Mouse (Mus musculus) large intestine, adult 2 months (tissue): ENCODE measurements around the gene Abcb10. TPM values are rescaled to one million over a fixed set of nuclear protein-coding genes. Genes with fewer than 3 reads are reported as not detected.
A peak's percentile ranks its signal among the peaks of the same experiment; 100 is the strongest.
"Not testable (repeated sequence)": the region's sequence is repeated elsewhere in the genome, so short reads cannot be mapped to it uniquely, and the experiment has no call there.

Experiments used
- DNase-seq: peaks from one replicate; pipeline ENCODE4 v3.0.0-alpha.2; 2012; ENCODE audit warnings: low read depth, low spot score
- WGBS: fragments of 180-500 bp; shearing (Covaris S2); methylation state at CpG from one replicate; pipeline ENCODE4 v1.1.7; 2018; 5-methylcytosine and 5-hydroxymethylcytosine counted together
- polyA plus RNA-seq: library from polyadenylated mRNA; depleted of rRNA; stranded (reverse); fragments of >200 nt; gene quantifications from 2 replicates; pipeline ENCODE4 v1.2.3, GENCODE M21; 2012

Gene Abcb10
- polyA plus RNA-seq, 1 experiment = 12.7 TPM

DNA sequence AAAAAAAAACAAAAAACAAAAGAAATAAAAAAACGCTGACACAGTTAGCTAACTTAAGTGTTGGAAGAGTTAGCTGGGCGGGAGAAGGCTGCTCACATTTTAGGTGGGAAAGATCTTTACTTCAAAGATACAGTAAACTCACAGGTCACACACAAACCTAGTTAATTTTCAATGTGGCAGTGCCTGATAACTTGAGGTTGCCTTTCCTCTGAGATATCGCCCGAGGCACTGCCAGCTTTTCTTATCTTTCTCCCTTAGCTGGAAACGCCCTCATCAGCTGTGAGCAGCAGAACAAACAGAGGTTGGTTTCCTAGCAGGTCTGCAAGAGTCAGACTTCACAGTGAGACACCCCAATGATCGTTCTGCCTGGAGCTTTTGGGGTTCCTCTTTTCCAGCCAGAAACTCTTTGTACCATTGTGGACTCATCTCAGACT, 5.7 kb upstream of the Abcb10 start:
- DNase-seq = peak; percentile 44
- 29% methylated on average over 6 of the region's 6 CpGs for WGBS

- WGBS = under 1% methylated on average over 48 of the region's 48 CpGs
- DNase-seq = no peak
Measured at GRCm38 (mm10) chr8:123982291-123982793, 580 bp downstream of the Abcb10 start.

DNA sequence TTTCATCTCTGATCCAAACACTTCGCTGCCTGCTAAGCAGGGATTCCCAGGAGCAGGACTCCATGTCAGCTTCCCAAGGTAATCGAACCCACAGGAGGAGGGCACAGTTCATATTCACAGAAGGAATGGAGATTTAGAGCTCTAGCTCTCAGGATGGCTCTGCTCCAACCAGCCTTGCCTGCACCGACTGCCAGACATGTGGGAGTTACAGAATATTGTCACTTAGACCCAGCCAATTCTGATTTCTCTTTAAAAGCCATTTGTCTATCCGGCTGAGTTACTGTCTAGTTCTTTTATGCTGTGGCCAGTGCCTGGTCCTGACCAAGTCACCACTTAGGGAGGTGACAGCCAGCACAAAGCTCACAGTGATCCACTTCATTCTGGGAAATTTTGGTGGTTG, 1.2 kb downstream of the Abcb10 start:
- WGBS = 42% methylated on average over 4 of the region's 4 CpGs
- DNase-seq = no peak

DNA sequence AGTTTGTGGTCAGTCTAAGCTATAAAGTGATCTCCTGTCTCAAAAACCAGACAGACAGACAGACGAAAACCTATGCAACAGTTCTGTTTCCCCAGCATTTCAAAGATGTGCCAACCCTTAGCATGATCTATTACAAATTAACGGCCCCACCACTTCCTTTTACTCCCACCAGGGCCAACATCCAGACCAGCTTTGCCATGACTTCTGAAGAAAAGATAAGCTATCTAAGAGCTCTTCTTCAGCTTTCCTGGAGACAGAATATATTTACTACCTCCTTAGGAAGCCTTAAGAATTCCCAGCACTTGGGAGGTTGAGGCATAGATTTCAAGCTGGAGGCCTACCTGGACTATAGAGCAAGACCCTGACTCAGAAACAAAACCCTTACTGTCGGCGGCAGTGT, 2.7 kb downstream of the Abcb10 start:
- WGBS = 79% methylated on average over 4 of the region's 4 CpGs
- DNase-seq = no peak

DNA sequence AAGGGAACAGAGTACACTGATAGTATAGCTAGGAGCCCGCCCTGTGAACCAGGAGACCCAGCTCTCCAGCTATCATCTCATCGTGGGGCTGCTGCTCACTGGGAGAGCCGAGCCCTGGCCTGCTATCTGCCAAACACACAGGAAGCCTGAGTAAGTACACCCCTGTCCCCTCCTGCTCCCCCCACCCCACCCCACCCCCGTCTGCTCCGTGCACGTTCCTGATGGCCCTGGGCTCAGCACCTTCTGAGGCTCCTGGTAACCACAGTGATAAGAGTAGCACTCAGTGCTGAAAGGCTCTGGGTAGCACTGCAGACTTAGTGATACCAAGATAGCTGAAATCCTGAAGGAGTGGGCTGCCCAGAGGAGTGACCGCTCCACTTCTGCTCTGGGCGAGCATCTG, 4.0 kb downstream of the Abcb10 start:
- 73% methylated on average over 8 of the region's 8 CpGs for WGBS

GRCm38 (mm10) chr8:123978166-123978838, 4.6 kb downstream of the Abcb10 start:
- DNase-seq = no peak
- 66% methylated on average over 14 of the region's 14 CpGs for WGBS

More for the DNA sequence above, 4.0 kb downstream of the Abcb10 start:
- no peak for DNase-seq

DNA sequence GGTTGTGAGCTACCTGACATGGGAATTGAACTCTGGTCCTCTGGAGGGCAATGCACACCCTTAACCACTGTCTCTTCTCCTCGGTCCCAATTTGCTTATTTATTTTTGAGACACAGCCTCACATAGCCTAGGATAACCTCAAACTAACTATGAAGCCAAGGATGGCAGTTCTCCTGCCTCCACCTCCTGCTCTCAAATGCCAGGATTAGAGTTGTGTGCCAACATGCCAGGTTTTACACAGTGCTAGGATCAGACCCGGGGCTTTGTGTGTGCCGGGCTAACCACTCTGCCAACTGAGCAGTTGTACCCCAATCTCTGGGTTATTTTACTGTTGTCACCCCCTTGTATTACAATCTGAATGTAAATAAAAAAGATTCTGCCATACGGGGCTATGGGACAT, 5.4 kb downstream of the Abcb10 start:
- no peak for DNase-seq
- 75% methylated on average over 4 of the region's 4 CpGs for WGBS

- DNase-seq = no peak
- WGBS = 46% methylated on average over 1 of the region's 1 CpGs
Measured at GRCm38 (mm10) chr8:123973495-123973894, 9.4 kb downstream of the Abcb10 start.

GRCm38 (mm10) chr8:123966896-123967295, 16.0 kb downstream of the Abcb10 start:
- DNase-seq = no peak
- 67% methylated on average over 2 of the region's 2 CpGs for WGBS

DNA sequence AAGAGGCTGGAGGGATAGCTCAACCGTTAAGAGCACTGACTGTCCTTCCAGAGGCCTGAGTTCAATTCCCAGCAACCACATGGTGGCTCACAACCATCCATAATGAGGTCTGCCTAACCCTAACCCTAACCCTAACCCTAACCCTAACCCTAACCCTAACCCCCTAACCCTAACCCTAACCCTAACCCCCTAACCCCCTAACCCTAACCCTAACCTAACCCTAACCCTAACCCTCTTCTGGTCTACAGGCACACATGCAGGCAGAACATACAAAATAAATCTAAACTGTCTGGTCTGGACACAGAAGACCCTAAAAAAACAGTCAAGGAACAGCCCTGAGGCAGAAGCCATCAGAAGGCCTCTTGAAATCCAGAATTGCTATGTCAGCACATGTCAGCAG, 21.6 kb downstream of the Abcb10 start:
- no peak for DNase-seq
- 79% methylated on average over 1 of the region's 1 CpGs for WGBS

DNA sequence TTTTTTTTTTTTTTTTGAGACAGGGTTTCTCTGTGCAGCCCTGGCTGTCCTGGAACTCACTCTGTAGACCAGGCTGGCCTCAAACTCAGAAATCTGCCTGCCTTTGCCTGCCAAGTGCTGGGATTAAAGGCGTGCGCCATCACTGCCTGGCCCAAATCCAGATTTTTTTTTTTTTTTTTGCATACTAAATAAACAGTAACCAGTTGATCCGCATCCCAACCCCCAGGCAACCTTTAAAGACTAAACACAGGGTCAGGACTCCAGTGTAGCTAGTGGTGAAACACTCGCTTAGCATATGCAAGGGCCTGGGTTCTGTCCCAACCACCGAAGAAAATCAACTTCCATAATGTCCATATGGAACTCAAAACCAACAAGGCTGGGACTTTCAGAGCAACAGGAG, 22.4 kb downstream of the Abcb10 start:
- 46% methylated on average over 5 of the region's 5 CpGs for WGBS
- not testable (repeated sequence) for DNase-seq

GRCm38 (mm10) chr8:123960056-123960455, 22.9 kb downstream of the Abcb10 start:
- 84% methylated on average over 9 of the region's 9 CpGs for WGBS
- no peak for DNase-seq

GRCm38 (mm10) chr8:123959473-123959872, 23.4 kb downstream of the Abcb10 start:
- 90% methylated on average over 6 of the region's 6 CpGs for WGBS

GRCm38 (mm10) chr8:123958130-123958529, 24.8 kb downstream of the Abcb10 start:
- no peak for DNase-seq
- 49% methylated on average over 17 of the region's 17 CpGs for WGBS

More at GRCm38 (mm10) chr8:123959473-123959872, 23.4 kb downstream of the Abcb10 start:
- DNase-seq = no peak

DNA sequence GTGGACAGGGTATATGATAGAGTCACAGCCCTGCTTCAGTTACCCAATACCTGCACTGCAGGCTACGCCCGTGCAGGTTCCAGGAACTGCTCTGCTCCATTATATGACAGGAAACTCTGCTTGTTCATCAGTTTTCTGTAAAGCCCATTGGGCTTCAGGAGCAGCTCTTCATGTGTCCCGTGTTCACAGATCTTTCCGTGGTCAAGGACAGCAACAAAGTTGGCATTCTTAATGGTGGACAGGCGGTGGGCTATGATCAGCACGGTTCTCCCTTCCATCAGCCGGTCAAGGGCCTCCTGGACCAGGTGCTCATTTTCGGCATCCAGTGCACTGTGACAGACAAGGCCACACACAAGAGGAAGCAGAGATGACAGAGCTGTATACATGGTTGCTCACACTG, 28.7 kb downstream of the Abcb10 start:
- DNase-seq = no peak
- 92% methylated on average over 8 of the region's 8 CpGs for WGBS

GRCm38 (mm10) chr8:123953686-123954085, 29.2 kb downstream of the Abcb10 start:
- WGBS = 80% methylated on average over 8 of the region's 8 CpGs
- no peak for DNase-seq

GRCm38 (mm10) chr8:123950077-123950802, 32.7 kb downstream of the Abcb10 start:
- WGBS = 30% methylated on average over 10 of the region's 10 CpGs
- peak; percentile 51 for DNase-seq

DNA sequence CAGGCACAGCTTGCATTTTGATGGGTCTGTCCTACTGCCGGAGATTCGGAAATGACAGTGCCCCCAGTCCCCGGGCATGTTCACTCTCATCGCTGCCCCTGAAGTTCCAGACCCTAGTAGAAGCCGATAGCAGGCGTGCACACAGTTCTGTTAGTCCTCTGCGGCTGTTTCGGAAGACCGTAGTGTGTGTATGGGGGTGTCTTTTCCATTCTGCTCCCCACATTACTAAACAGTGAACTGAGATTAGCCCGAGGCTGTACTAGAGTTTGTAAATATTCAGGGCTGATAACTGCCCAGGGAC, 33.3 kb downstream of the Abcb10 start:
- DNase-seq = no peak
- WGBS = 1% methylated on average over 10 of the region's 10 CpGs

DNA sequence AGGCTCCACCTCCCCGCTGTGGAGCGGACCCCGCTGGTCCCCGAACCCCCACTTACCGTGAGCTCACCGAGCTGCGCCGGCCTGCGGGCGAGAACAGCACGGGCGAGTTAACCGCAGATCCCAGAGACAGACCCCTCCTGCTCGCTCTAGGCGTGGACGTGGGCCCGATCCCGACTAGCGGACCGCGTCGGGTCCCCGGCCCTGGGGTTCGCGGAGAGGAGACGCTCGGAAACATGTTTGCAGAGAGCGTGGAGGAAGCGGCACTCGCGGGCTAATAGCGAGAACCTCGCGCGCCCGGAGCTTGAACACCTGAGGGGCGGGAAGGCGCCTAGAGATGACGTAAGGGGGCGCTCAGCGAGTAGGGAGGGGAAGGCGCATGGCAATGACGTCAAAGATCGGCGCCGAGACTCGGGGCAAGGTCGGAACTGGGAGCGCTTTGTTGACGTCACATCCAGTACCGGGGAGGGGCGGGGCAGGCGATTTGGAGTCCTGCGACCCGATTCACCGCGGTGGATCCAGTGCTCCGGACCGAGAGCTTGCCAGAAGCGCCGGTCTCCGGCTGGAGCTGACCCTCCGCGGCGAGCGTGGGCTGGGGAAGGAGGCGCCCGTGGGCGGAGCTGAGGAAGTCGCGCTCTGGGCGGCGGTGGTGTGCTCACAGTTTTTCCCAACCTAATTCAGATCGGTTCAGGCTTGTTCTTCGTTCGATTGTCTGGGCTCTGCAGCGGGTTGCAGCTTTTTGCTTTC, 33.8 kb downstream of the Abcb10 start, which contains the start of gene Nup133:
Gene Nup133, minus strand, starts transcription at position 324 of the 744 bp plus-strand sequence.
- DNase-seq = peak; percentile 95
- under 1% methylated on average over 77 of the region's 77 CpGs for whole genome bisulfite sequencing

GRCm38 (mm10) chr8:123929026-123929425, 53.9 kb downstream of the Abcb10 start:
- DNase-seq = no peak
- 92% methylated on average over 7 of the region's 7 CpGs for WGBS
